Mouse (Mus musculus) adipocyte (in vitro differentiated cells): ENCODE results near the gene Trim27.
A peak's percentile ranks its signal among the peaks of the same experiment; 100 is the strongest.

Source experiments
- DNase-seq: peaks from one replicate; pipeline ENCODE4 v3.0.0-alpha.2; 2016; ENCODE audit warnings: low spot score

The Trim27 gene

GRCm38 (mm10) chr13:21172241-21173027, 6.8 kb upstream of the Trim27 start:
- peak; percentile 88 for DNase-seq

- DNase-seq: peak; percentile 94
Observed at GRCm38 (mm10) chr13:21173072-21173471, 6.2 kb upstream of the Trim27 start.

DNA sequence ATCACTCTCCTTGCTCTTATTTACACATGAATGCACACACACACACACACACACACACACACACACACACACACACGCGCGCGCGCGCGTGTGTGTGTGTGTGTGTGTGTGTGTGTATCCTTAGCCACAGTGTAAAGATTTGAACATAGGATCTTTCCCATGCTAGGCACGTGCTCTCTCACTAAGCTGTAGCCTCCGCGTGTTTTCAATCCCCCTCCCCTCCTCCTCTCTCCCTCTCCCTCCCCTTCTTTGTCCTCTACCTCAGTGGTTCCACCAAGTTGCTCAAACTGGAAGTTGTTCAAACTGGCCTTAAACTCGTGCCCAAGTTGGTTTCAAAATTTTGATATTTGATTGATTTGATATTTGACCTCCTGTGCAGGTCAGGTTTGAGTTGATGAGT, 2.5 kb upstream of the Trim27 start:
- no peak for DNase-seq

GRCm38 (mm10) chr13:21177657-21178056, 1.6 kb upstream of the Trim27 start:
- DNase-seq: no peak

GRCm38 (mm10) chr13:21178364-21178763, 881 bp upstream of the Trim27 start:
- DNase-seq: no peak

GRCm38 (mm10) chr13:21179724-21180550, 692 bp downstream of the Trim27 start:
- peak; percentile 86 for DNase-seq

GRCm38 (mm10) chr13:21180551-21181530, 1.6 kb downstream of the Trim27 start:
- peak; percentile 35 for DNase-seq

DNA sequence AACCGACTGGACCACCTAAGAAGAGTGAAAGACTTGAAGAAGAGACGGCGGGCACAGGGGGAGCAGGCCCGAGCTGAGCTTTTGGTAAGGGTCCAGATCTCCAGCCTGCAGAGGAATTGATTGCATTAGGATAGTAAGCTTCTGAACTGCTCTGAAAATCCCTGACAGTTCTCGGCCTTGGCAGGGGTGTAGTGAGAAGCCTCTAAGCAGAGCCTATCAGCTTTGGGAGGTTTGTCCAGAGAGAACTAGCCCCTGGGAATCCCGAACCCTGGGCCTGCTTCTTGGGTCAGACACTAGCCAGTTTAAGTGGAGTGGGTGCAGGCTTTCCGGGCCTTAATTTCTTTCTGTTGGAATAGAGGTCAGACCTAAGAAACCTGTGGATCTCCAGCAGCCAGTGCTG, 2.8 kb downstream of the Trim27 start:
- DNase-seq: no peak

- no peak for DNase-seq
Observed at GRCm38 (mm10) chr13:21183066-21183465, 3.8 kb downstream of the Trim27 start.

DNA sequence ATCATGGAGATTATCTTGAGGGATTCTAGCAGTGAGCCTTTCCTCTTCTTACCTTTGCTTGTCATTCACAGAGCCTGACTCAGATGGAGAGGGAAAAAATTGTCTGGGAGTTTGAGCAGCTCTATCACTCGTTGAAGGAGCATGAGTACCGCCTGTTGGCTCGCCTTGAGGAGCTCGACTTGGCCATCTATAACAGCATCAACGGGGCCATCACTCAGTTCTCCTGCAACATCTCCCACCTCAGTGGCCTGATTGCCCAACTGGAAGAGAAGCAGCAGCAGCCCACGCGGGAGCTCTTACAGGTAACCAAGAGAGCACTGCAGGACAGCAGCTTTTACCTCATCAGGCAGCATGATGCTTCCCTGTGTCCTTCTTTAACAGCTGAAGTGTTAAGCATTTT, 4.4 kb downstream of the Trim27 start:
- no peak for DNase-seq

- no peak for DNase-seq
Observed at GRCm38 (mm10) chr13:21185521-21185920, 6.3 kb downstream of the Trim27 start.

DNA sequence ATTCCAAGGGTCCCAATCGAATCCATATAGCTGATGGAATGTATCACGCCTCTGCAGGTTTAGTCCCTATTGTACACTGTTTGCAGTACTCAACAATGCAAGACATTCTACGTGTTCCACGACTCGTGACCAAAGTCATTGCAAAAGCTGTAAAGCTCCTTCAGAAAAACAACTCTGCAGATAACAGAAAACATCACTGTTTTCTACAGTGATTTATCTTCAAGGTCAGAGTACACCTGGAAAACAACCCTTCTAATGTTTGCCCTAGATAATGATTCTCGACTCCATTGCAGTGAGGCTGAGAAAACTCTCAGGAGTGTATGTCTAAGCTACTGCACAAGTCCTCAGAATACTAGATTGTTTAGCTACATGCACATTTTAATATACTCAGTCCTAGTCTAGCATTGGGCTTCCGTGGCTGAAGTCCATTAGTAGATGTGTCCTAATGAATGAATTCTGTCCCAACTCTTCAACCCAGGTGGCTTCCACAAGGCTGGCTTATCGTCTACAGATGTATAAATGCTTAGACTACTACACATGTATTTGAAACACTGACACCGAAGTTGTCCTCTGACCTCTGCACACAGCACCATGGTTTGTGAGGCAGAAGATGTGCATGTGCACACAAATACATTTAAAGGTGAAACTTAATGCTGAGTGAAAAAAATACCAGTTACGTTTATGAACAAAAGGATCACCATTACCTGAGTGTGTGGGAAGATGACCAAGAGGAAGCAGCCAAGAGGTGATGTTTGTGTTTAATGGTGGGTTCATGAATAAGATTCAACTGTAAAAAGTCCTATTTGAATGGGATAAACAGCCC, 16.4 kb downstream of the Trim27 start:
- no peak for DNase-seq

DNA sequence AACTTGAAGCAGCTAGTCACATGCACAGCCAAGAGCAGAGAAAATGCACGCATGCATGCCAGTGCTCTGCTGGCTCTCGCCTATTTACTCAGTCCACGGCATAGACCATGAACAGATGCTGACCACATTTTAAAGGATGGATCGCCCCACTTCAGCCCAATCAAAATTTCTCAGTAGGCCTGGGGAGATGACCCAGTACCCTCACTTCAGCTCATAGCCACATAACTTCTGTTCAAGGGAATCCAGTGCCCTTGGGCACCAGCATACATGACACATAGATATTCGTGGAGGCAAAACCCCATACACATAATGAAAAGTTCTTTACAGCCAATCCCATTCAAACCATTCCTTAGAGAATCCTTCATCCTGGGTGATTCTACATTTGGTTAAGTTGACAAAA, 18.5 kb downstream of the Trim27 start:
- no peak for DNase-seq

DNA sequence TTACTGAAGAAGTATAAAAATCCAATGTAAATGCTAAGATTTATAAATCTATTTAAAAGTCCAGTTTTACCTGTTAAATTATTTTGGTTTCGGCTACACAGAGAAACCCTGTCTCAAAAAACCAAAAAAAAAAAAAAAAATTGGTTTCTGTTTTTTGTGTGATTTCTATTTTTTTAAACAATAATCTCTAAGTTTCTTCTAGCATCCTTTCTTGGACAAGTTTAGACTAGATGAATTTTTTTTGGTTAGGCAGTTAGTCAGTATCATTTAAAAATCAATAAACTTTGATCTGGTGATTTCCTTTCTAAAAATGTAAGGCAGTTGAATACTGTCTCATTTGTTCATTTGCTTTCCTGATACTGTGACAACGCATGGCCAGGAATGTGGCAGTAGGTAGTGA, 19.1 kb downstream of the Trim27 start:
- no peak for DNase-seq

- DNase-seq: peak; percentile 26
Observed at GRCm38 (mm10) chr13:21199046-21200028, 20.1 kb downstream of the Trim27 start.

DNA sequence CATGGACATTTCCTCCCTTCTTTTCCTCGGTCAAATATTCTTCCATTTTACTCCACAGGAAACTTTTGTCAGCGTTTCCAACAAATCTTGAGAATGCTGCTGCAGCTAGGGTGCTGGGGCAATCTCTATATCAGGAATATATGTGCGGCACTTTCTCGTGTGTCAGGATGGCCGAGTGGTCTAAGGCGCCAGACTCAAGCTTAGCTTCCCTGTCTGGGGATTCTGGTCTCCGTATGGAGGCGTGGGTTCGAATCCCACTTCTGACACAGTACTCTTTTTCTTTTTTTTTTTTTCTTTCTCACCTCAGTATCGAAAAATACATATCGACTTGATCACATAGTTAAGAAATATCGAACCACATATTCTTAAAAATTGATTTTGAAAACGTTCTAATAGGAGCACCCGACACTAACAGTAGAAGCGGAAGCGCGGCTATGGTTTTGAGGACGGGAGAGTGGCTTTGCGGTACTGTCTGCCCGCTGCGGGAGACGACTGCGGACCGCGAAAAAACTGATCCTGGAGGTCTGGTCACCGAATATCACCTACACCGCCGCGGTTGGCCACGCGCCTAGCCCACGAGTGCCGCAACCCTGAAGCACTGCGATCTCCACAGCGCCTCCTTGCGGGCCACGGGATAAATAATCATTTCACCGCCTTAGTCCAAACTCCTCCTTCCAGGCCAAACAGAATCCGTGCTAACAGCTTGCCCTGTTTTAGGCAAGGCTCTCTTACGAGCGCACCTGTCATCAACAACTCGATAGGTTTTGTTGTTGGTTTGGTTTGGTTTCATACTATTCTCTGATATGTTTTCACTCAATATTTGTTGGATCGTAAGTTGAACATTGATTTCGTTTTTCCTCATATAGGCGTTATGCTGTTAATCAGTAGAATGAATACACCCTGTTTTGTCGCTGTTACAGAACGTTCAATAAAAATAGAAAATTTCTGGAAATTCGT, 21.1 kb downstream of the Trim27 start:
- DNase-seq: peak; percentile 94

- peak; percentile 51 for DNase-seq
Observed at GRCm38 (mm10) chr13:21215275-21215983, 36.2 kb downstream of the Trim27 start.

DNA sequence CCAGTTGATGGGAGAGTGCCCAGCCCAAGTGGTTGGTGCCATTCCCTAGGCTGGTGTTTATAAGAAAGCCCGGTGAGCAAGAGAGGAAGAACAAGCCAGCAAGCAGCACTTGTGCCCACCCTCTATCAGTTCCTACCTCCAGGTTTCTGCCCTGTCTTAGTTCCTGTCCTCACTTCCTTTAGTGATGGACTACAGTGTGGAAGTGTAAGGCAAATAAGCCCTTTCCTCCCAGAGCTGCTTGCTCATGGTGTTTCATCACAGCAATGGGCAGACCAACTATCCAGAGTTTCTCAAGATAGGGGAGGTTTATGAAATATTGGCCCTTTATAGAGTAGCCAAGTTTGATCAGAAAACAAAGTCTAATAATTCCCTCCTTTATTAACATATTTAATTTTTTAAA, 37.5 kb downstream of the Trim27 start:
- DNase-seq: no peak
